Mouse (Mus musculus) liver, adult (tissue): Measurements from ENCODE around the gene Rps6ka3.

Experiments
- GATA4 ChIP-seq: IDR thresholded peaks from 2 replicates; pipeline ENCODE4 v1.6.1; 2014; ENCODE audit warnings: mild to moderate bottlenecking, low read length; ENCODE audit not compliant: insufficient replicate concordance

The Rps6ka3 gene

GRCm38 (mm10) chrX:159414130-159414828 is 204.2 kb downstream of the Rps6ka3 start, which contains the start of gene Map7d2:
Gene Map7d2, plus strand, starts transcription at chrX:159414572.
- TF ChIP-seq GATA4: no peak

GRCm38 (mm10) chrX:159414829-159415673 is 204.9 kb downstream of the Rps6ka3 start:
- no peak for TF ChIP-seq GATA4
